Mouse (Mus musculus): Measurements from ENCODE around the gene Dcdc2a. TPM values are rescaled to one million over a fixed set of nuclear protein-coding genes. Genes with fewer than 3 reads are reported as not detected.

The Dcdc2a gene
- total and polyA plus RNA-seq, 3 experiments = 0.12 TPM; not detected in 2

DNA sequence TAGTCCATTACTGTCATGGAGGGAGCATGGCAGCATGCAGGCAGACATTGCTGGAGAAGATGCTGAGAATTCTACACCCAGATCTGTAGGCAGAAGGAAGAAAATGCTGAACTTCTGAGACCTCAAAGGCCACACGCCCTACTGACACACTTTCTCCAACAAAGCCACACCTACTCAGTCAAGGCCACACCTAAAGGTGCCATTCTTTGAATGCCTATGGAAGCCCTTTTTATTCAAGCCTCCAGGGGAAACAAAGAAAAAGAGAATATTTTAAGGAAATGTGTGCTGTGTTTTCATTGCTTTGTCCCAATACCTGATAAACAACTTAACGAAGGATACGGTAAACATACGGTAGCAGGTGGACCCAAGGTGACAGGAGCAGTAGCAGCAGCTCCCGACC lies 3.1 kb upstream of the Dcdc2a start:
- H3K27ac ChIP-seq = no peak overlapping the region
- WGBS = 85% methylated on average over 5 of the region's 5 CpGs
- peaks cover 4% of the 10 kb centered on the region; the same call in 1 of the 2 replicates for H3K27me3 ChIP-seq (ENCODE audit: control insufficient read depth, insufficient read depth, low read length)
- no peak overlapping the region for H3K4me3 ChIP-seq
- no peak for DNase-seq
- H3K36me3 ChIP-seq (ENCODE audit: control insufficient read depth, insufficient read depth, low read length) = no peaks in the 10 kb centered on the region
- intact Hi-C loops (cut with DNase I) = no loop called here
- no peaks in the 10 kb centered on the region for H3K79me2 ChIP-seq (replicated peaks; ENCODE audit: control insufficient read depth, insufficient read depth, low read length)
- H3K9ac ChIP-seq (ENCODE audit: low read depth, low read length) = no peak overlapping the region
- no peaks in the 10 kb centered on the region for H3K4me1 ChIP-seq (ENCODE audit: control insufficient read depth, insufficient read depth, low read length)
- TF ChIP-seq EP300 (IDR thresholded peaks at IDR 0.05; ENCODE audit: insufficient read depth, low read depth, low read length) = no peak
- no peak for TF ChIP-seq CTCF (IDR thresholded peaks at IDR 0.05)
- TF ChIP-seq POLR2A (IDR thresholded peaks at IDR 0.05; ENCODE audit: insufficient read depth, low read depth, low read length) = no peak

DNA sequence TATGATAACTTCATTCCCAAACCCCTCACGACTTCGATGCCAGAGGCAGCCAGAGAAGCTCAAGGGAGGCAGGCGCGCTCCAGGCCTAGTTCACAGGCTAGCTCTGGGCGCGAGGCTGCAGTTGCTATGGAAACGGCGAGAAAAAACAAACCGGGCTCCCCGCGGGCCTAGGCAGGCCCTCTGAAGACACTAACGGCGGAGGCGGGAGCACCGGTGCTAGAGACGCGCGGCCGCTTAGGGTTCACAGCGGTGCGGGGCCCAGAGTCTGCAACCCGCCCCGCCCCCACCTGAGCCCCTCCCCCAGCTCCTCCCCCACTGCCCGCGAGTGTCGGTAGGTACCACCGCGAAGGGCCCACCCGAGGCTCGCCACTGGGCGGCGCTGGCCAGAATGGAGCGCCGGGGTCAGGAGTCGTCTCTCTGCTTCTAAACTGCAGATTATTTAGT lies 671 bp upstream of the Dcdc2a start:
- under 1% methylated on average over 35 of the region's 35 CpGs for WGBS
- Histone ChIP-seq H3K27ac (no peak overlapping the region), H3K79me2 (replicated peaks; ENCODE audit: control insufficient read depth, insufficient read depth, low read length) (no peaks in the 10 kb centered on the region), H3K4me1 (ENCODE audit: control insufficient read depth, insufficient read depth, low read length) (no peaks in the 10 kb centered on the region), H3K9ac (ENCODE audit: low read depth, low read length) (no peak overlapping the region), H3K27me3 (ENCODE audit: control insufficient read depth, insufficient read depth, low read length) (peaks cover 4% of the 10 kb centered on the region; the same call in 1 of the 2 replicates), H3K36me3 (ENCODE audit: control insufficient read depth, insufficient read depth, low read length) (no peaks in the 10 kb centered on the region), H3K4me3 (peak overlapping the region; percentile 41; the same call in 1 of the 2 replicates)
- peak; percentile 16 to 23 for DNase-seq
- peak; percentile 50 for TF ChIP-seq CTCF (IDR thresholded peaks at IDR 0.05)
- no peak for TF ChIP-seq POLR2A (IDR thresholded peaks at IDR 0.05; ENCODE audit: insufficient read depth, low read depth, low read length)
- intact Hi-C loops (cut with DNase I) = no loop called here

DNA sequence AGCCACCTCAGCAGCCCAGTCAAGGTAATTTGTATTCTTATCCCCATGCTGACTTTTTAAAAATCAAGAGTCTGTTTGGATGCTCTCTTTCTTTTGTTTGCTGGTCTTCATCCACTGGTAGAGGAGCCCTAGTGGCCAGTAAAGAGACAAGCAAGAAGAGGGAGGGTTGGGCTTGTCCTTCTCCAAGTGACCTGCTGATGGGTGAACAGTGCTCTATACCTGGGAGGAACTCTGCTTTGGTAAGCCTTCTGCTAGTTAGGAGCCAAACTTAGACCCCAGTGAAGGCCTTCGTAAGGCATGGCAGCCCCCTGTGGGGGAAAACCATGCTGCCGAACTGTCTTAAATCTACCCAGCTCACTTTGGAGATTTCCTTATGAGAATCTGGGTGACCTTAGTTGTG lies 10.9 kb downstream of the Dcdc2a start:
- H3K27ac ChIP-seq = no peak overlapping the region
- no peak overlapping the region for H3K4me3 ChIP-seq
- no peak for TF ChIP-seq EP300 (IDR thresholded peaks at IDR 0.05; ENCODE audit: insufficient read depth, low read depth, low read length)
- no peak for TF ChIP-seq POLR2A (IDR thresholded peaks at IDR 0.05; ENCODE audit: insufficient read depth, low read depth, low read length)
- TF ChIP-seq CTCF (IDR thresholded peaks at IDR 0.05) = no peak
- DNase-seq = no peak
- no peaks in the 10 kb centered on the region for H3K36me3 ChIP-seq (ENCODE audit: control insufficient read depth, insufficient read depth, low read length)
- intact Hi-C loops (cut with DNase I) = no loop called here
- WGBS = 95% methylated on average over 2 of the region's 2 CpGs
- no peaks in the 10 kb centered on the region for H3K79me2 ChIP-seq (replicated peaks; ENCODE audit: control insufficient read depth, insufficient read depth, low read length)
- no peaks in the 10 kb centered on the region for H3K27me3 ChIP-seq (ENCODE audit: control insufficient read depth, insufficient read depth, low read length)
- no peak overlapping the region for H3K9ac ChIP-seq (ENCODE audit: low read depth, low read length)
- no peaks in the 10 kb centered on the region for H3K4me1 ChIP-seq (ENCODE audit: control insufficient read depth, insufficient read depth, low read length)

DNA sequence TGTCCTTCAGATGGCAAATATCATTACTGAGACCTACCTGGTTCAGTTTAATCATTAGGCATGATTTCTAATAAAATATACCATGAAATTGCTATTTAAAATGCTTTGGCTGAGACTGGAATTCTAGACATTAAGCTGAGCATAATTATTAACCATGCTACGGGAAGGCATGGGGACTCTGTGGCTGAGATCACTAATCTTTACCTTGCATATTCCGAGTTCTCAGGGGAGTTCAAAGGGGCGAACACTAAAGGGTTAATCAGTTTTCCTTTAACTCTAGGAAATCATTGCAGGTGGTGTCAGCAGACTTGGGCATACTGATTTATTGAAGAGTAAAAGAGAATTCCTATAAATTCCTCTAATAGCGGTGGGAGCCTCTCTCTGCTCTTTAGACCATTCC lies 11.4 kb downstream of the Dcdc2a start:
- intact Hi-C loops (cut with DNase I) = no loop called here

DNA sequence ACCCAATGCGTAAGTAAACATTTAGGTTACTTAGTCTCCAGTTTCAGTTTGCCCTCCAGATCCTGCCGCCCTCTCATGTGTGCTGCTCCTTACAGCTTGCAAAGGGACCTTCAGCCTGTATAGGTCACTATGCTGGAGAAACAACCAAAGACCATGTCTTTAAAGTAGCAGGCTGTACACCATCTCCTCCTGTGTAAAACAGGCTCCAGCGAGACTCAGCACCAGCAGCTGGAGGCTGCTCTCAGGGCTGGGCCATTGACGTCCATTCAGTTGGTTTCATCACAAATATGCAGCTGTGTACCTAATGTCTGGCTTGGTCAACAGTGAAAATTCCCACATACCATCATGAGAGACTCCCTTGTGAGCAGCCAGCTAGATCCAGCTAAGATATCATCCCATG lies 14.0 kb downstream of the Dcdc2a start:
- TF ChIP-seq EP300 (IDR thresholded peaks at IDR 0.05; ENCODE audit: insufficient read depth, low read depth, low read length) (no peak), POLR2A (IDR thresholded peaks at IDR 0.05; ENCODE audit: insufficient read depth, low read depth, low read length) (no peak), CTCF (IDR thresholded peaks at IDR 0.05) (no peak)
- Histone ChIP-seq H3K4me1 (ENCODE audit: control insufficient read depth, insufficient read depth, low read length) (no peaks in the 10 kb centered on the region), H3K79me2 (replicated peaks; ENCODE audit: control insufficient read depth, insufficient read depth, low read length) (no peaks in the 10 kb centered on the region), H3K4me3 (no peak overlapping the region), H3K9ac (ENCODE audit: low read depth, low read length) (no peak overlapping the region), H3K36me3 (ENCODE audit: control insufficient read depth, insufficient read depth, low read length) (no peaks in the 10 kb centered on the region), H3K27me3 (ENCODE audit: control insufficient read depth, insufficient read depth, low read length) (no peaks in the 10 kb centered on the region), H3K27ac (no peak overlapping the region)
- DNase-seq = no peak
- WGBS = 88% methylated on average over 4 of the region's 4 CpGs
- intact Hi-C loops (cut with DNase I) = no loop called here

More for the DNA sequence above, 11.4 kb downstream of the Dcdc2a start:
- no peak for DNase-seq
- Histone ChIP-seq H3K79me2 (replicated peaks; ENCODE audit: control insufficient read depth, insufficient read depth, low read length) (no peaks in the 10 kb centered on the region), H3K9ac (ENCODE audit: low read depth, low read length) (no peak overlapping the region), H3K27ac (no peak overlapping the region), H3K36me3 (ENCODE audit: control insufficient read depth, insufficient read depth, low read length) (no peaks in the 10 kb centered on the region), H3K4me1 (ENCODE audit: control insufficient read depth, insufficient read depth, low read length) (no peaks in the 10 kb centered on the region), H3K4me3 (no peak overlapping the region), H3K27me3 (ENCODE audit: control insufficient read depth, insufficient read depth, low read length) (no peaks in the 10 kb centered on the region)
- 75% methylated on average over 4 of the region's 4 CpGs for WGBS
- TF ChIP-seq POLR2A (IDR thresholded peaks at IDR 0.05; ENCODE audit: insufficient read depth, low read depth, low read length) (no peak), CTCF (IDR thresholded peaks at IDR 0.05) (no peak), EP300 (IDR thresholded peaks at IDR 0.05; ENCODE audit: insufficient read depth, low read depth, low read length) (no peak)

DNA sequence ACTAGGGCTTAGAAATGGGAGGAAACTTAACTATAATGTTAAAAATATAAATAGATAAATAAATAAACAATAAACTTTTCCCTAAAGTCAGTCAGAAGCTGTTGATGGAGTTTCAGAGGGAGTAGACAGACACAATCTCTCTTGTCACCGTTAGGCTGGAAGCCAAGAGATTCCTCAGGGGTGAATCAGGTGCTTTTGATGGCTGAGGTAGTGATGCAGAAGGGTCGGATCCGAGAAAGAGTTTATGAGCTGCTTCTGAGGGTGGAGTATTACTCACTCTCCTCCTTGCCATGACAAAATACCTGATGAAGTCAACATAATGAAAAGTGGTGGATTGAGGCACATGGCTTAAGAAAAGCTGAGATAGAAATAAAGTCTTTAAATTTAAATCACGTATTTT lies 15.0 kb downstream of the Dcdc2a start:
- DNase-seq = no peak
- H3K4me1 ChIP-seq (ENCODE audit: control insufficient read depth, insufficient read depth, low read length) = no peaks in the 10 kb centered on the region
- intact Hi-C loops (cut with DNase I) = no loop called here
- H3K9ac ChIP-seq (ENCODE audit: low read depth, low read length) = no peak overlapping the region
- TF ChIP-seq CTCF (IDR thresholded peaks at IDR 0.05) = no peak
- TF ChIP-seq POLR2A (IDR thresholded peaks at IDR 0.05; ENCODE audit: insufficient read depth, low read depth, low read length) = no peak
- TF ChIP-seq EP300 (IDR thresholded peaks at IDR 0.05; ENCODE audit: insufficient read depth, low read depth, low read length) = no peak
- H3K4me3 ChIP-seq = no peak overlapping the region
- H3K27me3 ChIP-seq (ENCODE audit: control insufficient read depth, insufficient read depth, low read length) = no peaks in the 10 kb centered on the region
- WGBS = 64% methylated on average over 4 of the region's 4 CpGs
- no peak overlapping the region for H3K27ac ChIP-seq
- no peaks in the 10 kb centered on the region for H3K79me2 ChIP-seq (replicated peaks; ENCODE audit: control insufficient read depth, insufficient read depth, low read length)
- H3K36me3 ChIP-seq (ENCODE audit: control insufficient read depth, insufficient read depth, low read length) = no peaks in the 10 kb centered on the region
